Mouse (Mus musculus): ENCODE measurements around the gene Col27a1.

DNA sequence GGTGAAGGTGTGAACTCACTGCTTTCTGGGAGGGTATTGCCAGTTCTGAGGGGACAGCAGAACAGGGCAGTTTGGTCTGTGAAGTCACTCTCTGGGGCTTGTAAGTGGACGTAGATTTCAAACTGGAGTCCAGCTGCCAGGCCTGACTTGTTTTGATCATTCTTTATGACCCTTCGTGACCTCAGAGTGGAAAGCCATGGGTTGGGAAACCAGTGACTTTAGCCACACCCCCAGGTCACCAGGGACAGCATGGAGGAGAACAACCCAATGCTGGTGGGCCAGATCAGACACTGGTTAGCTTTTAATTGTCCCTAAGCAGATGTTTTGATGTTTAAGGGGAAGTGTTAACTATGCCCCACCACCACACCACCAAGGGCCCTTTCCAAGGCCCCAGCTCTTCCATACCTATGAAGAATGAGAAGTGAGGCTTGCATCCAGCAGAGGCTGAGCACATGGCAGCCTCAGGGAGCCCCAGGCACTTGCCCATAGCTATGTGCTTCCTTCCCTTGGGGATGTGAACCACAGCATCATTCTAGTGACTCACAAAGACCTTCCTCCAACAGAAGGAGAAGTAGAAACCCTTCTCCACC, 143.3 kb downstream of the Col27a1 start:
- TF ChIP-seq CTCF (IDR thresholded peaks at IDR 0.05; ENCODE audit: insufficient read depth, low read length) (no peak), POLR2A (IDR thresholded peaks at IDR 0.05; ENCODE audit: borderline replicate concordance, extremely low read depth, low read depth, low read length) (no peak)
